Mouse (Mus musculus): Measurements from ENCODE around the gene Comt. TPM values are rescaled to one million over a fixed set of nuclear protein-coding genes. Genes with fewer than 3 reads are reported as not detected.

Comt gene
- polyA plus RNA-seq, 1 experiment from 2014 or later: 124 TPM

DNA sequence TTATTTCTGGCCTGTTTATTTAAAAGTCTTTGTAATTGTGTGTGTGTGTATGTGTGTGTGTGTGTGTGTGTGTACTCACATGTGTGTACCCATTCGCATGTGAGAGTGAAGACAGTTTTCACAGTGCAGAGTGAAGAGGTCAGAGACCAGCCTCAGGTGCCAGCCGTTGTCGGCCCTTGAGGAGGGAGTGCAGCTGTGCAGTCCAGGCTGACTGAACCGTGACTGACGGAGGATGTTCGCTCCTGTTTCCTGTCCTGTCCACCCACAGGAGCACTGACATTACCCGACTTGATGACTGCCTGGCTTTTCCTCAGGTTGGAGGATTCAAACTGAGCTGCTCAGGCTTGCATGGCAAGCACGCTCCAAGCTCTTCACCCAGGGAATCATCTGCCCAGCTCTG is 63.7 kb downstream of the Comt start:
- no peaks in the 10 kb centered on the region for H3K36me3 ChIP-seq (ENCODE audit: control insufficient read depth, insufficient read depth, low read length)
- no peak for ATAC-seq (ENCODE audit: low read depth)
- H3K27me3 ChIP-seq (ENCODE audit: control insufficient read depth, insufficient read depth, low read depth, low read length): no peaks in the 10 kb centered on the region
- no peak overlapping the region for H3K9ac ChIP-seq (ENCODE audit: low read length)
- no peak overlapping the region for H3K27ac ChIP-seq (ENCODE audit: low read length)
- no peaks in the 10 kb centered on the region for H3K4me1 ChIP-seq (replicated peaks; ENCODE audit: control insufficient read depth, insufficient read depth, low read length)
- H3K9me3 ChIP-seq (ENCODE audit: control insufficient read depth, low read length): no peaks in the 10 kb centered on the region
- H3K4me3 ChIP-seq (ENCODE audit: low read length): no peak overlapping the region
- H3K4me2 ChIP-seq (ENCODE audit: low read depth, low read length): no peak overlapping the region
- WGBS: 61% methylated on average over 8 of the region's 8 CpGs

DNA sequence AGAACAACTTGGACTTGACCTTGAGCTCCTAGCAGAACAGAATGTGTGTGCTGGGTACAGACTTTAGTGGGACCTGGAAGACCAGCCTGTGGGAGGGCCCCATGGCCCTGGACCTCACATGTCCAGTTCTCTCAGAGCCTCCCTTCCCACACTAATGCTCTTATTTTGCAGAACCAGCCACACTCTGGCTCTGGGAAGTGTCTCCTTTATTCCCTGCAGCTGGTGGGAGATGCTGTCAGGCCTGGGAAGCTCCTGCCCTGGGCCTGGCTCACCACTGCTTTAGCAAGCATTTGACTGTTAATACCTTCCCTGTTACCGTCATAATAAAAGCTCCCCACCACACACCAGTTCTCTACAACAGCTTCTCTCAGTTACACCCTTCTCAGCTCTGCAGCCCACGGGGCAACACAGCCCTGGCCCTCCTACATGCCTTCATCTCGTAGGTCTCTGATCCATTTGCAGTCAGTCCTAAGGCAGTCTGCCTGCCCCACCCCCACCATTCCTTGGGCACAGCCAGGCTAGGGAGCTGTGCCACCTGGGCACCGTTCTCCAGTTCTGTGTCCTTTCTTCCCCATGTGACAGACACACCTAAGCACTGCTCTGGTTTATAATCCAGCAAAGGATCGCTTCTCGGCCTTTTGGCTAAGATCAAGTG is 66.4 kb downstream of the Comt start:
- WGBS: 66% methylated on average over 6 of the region's 6 CpGs
- H3K27me3 ChIP-seq (ENCODE audit: control insufficient read depth, insufficient read depth, low read depth, low read length): no peaks in the 10 kb centered on the region
- H3K36me3 ChIP-seq (ENCODE audit: control insufficient read depth, insufficient read depth, low read length): no peaks in the 10 kb centered on the region
- H3K9ac ChIP-seq (ENCODE audit: low read length): no peak overlapping the region
- no peak overlapping the region for H3K27ac ChIP-seq (ENCODE audit: low read length)
- H3K4me2 ChIP-seq (ENCODE audit: low read depth, low read length): no peak overlapping the region
- no peak for ATAC-seq (ENCODE audit: low read depth)
- H3K4me1 ChIP-seq (replicated peaks; ENCODE audit: control insufficient read depth, insufficient read depth, low read length): no peaks in the 10 kb centered on the region
- H3K4me3 ChIP-seq (ENCODE audit: low read length): no peak overlapping the region
- H3K9me3 ChIP-seq (ENCODE audit: control insufficient read depth, low read length): no peaks in the 10 kb centered on the region

DNA sequence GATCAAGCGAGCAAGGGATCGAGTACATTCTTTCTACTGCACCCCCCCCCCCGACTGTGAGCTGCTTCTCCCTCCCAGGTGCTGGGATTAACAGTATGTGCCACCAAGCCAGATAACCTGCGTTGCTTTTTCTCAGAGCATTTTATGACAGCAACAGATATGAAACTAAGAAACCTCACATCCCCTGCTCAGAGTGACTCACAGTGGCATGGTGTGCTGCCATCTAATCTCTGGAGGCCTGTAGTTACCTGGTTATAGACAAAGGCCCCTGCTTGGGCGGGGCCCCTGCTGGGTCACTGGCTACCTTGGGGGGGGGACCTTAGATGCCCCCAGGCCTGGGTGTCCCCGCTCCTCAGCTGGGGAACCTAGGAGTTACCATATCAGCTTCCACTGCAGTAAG is 68.7 kb downstream of the Comt start:
- Histone ChIP-seq H3K9me3 (ENCODE audit: control insufficient read depth, low read length) (no peaks in the 10 kb centered on the region), H3K27me3 (ENCODE audit: control insufficient read depth, insufficient read depth, low read depth, low read length) (no peaks in the 10 kb centered on the region), H3K27ac (ENCODE audit: low read length) (no peak overlapping the region), H3K4me2 (ENCODE audit: low read depth, low read length) (no peak overlapping the region), H3K9ac (ENCODE audit: low read length) (no peak overlapping the region), H3K4me1 (replicated peaks; ENCODE audit: control insufficient read depth, insufficient read depth, low read length) (no peaks in the 10 kb centered on the region), H3K4me3 (ENCODE audit: low read length) (no peak overlapping the region), H3K36me3 (ENCODE audit: control insufficient read depth, insufficient read depth, low read length) (no peaks in the 10 kb centered on the region)
- ATAC-seq (ENCODE audit: low read depth): no peak
- WGBS: 81% methylated on average over 6 of the region's 6 CpGs

DNA sequence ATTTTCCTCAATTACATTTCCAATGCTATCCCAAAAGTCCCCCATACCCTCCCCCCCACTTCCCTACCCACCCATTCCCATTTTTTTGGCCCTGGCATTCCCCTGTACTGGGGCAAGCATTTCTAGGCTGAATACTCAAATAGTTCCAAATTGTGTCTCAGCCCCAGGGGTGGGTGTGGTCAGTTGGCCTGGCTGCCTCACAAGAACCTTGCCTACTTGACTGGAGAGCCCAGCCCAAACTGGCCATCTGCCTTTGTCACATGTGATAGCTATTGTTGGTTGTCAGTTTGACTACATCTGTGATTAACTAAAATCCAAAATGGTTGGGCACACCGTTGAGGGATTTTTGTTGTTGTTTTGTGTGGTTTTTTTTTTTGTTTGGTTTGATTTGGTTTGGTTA is 69.7 kb downstream of the Comt start:
- Histone ChIP-seq H3K4me1 (replicated peaks; ENCODE audit: control insufficient read depth, insufficient read depth, low read length) (no peaks in the 10 kb centered on the region), H3K27me3 (ENCODE audit: control insufficient read depth, insufficient read depth, low read depth, low read length) (no peaks in the 10 kb centered on the region), H3K36me3 (ENCODE audit: control insufficient read depth, insufficient read depth, low read length) (no peaks in the 10 kb centered on the region), H3K9me3 (ENCODE audit: control insufficient read depth, low read length) (no peaks in the 10 kb centered on the region), H3K27ac (ENCODE audit: low read length) (no peak overlapping the region), H3K9ac (ENCODE audit: low read length) (no peak overlapping the region), H3K4me2 (ENCODE audit: low read depth, low read length) (no peak overlapping the region), H3K4me3 (ENCODE audit: low read length) (no peak overlapping the region)
- WGBS: 89% methylated on average over 1 of the region's 1 CpGs
- ATAC-seq (ENCODE audit: low read depth): no peak

Small RNA genes lying within 50 kb of the gene (microRNA-seq; reads per million reads assigned to microRNA genes)
- not detected for gene Gm26219

Other genes starting within 250 kb of the Comt start
- not detected in 2 replicates for gene Ccdc188, start 209.0 kb downstream of the Comt start, polyA plus RNA-seq (2015; fragmentation: Nextera tagmentation; extraction: Ambion mirVana)
- gene Zdhhc8, start 191.7 kb downstream of the Comt start, polyA plus RNA-seq (2015; fragmentation: Nextera tagmentation; extraction: Ambion mirVana): 9.1 and 9.3 TPM in 2 replicates
- 95.2 and 106 TPM in 2 replicates for gene Trmt2a, start 178.2 kb downstream of the Comt start, polyA plus RNA-seq (2015; fragmentation: Nextera tagmentation; extraction: Ambion mirVana)
- gene Ranbp1, start 178.1 kb downstream of the Comt start, polyA plus RNA-seq (2015; fragmentation: Nextera tagmentation; extraction: Ambion mirVana): 459 and 514 TPM in 2 replicates
- 1.8 and 2.8 TPM in 2 replicates for gene Gm49776, start 168.5 kb downstream of the Comt start, polyA plus RNA-seq (2015; fragmentation: Nextera tagmentation; extraction: Ambion mirVana)
- gene Dgcr8, start 137.6 kb downstream of the Comt start, polyA plus RNA-seq (2015; fragmentation: Nextera tagmentation; extraction: Ambion mirVana): 26.6 and 28.8 TPM in 2 replicates
- gene Tango2, start 78.7 kb downstream of the Comt start, polyA plus RNA-seq (2015; fragmentation: Nextera tagmentation; extraction: Ambion mirVana): 27.0 and 28.7 TPM in 2 replicates
- 34.0 and 36.7 TPM in 2 replicates for gene Arvcf, start 78.7 kb downstream of the Comt start, polyA plus RNA-seq (2015; fragmentation: Nextera tagmentation; extraction: Ambion mirVana)
- 22.0 and 22.1 TPM in 2 replicates for gene Txnrd2, start 468 bp downstream of the Comt start, polyA plus RNA-seq (2015; fragmentation: Nextera tagmentation; extraction: Ambion mirVana)
- 14.1 and 14.3 TPM in 2 replicates for gene Gnb1l, start 71.9 kb upstream of the Comt start, polyA plus RNA-seq (2015; fragmentation: Nextera tagmentation; extraction: Ambion mirVana)
- gene Rtl10, start 72.0 kb upstream of the Comt start, polyA plus RNA-seq (2015; fragmentation: Nextera tagmentation; extraction: Ambion mirVana): 4.0 and 4.5 TPM in 2 replicates
- gene Tbx1, start 163.8 kb upstream of the Comt start, polyA plus RNA-seq (2015; fragmentation: Nextera tagmentation; extraction: Ambion mirVana): 5.5 and 6.2 TPM in 2 replicates
- 2.0 and 2.2 TPM in 2 replicates for gene Gp1bb, start 195.6 kb upstream of the Comt start, polyA plus RNA-seq (2015; fragmentation: Nextera tagmentation; extraction: Ambion mirVana)
- gene Gm49601, start 199.6 kb upstream of the Comt start, polyA plus RNA-seq (2015; fragmentation: Nextera tagmentation; extraction: Ambion mirVana): 3.6 and 4.2 TPM in 2 replicates
- 21.1 and 22.2 TPM in 2 replicates for gene Sept5, start 203.1 kb upstream of the Comt start, polyA plus RNA-seq (2015; fragmentation: Nextera tagmentation; extraction: Ambion mirVana)